Mouse (Mus musculus) thymus, adult 18-20 months (tissue): ENCODE results near the gene Rmnd5b.
A peak's percentile ranks its signal among the peaks of the same experiment; 100 is the strongest.
"Not testable (repeated sequence)": the region's sequence is repeated elsewhere in the genome, so short reads cannot be mapped to it uniquely, and the experiment has no call there.

ENCODE experiments used
- DNase-seq, 2 experiments: peaks; one replicate each; pipeline ENCODE4 v3.0.0; 2022; ENCODE audit warnings: mixed read lengths in 2 of 2

Rmnd5b gene

GRCm38 (mm10) chr11:51649111-51649888 is 13.6 kb upstream of the Rmnd5b start:
- no peak for DNase-seq

GRCm38 (mm10) chr11:51648566-51648965 is 12.9 kb upstream of the Rmnd5b start:
- no peak for DNase-seq

- DNase-seq: peak in 1 of 2 experiments; percentile 39
Observed at GRCm38 (mm10) chr11:51646751-51647667, 11.3 kb upstream of the Rmnd5b start.

- no peak for DNase-seq
Observed at GRCm38 (mm10) chr11:51646245-51646644, 10.5 kb upstream of the Rmnd5b start.

- no peak for DNase-seq
Observed at GRCm38 (mm10) chr11:51645293-51645692, 9.6 kb upstream of the Rmnd5b start.

GRCm38 (mm10) chr11:51644217-51644616 is 8.5 kb upstream of the Rmnd5b start:
- peak; percentile 80 to 88 for DNase-seq

GRCm38 (mm10) chr11:51643761-51644160 is 8.1 kb upstream of the Rmnd5b start:
- DNase-seq: peak; percentile 70 to 74

GRCm38 (mm10) chr11:51643202-51643601 is 7.5 kb upstream of the Rmnd5b start:
- DNase-seq: no peak

- DNase-seq: no peak
Observed at GRCm38 (mm10) chr11:51640748-51641147, 5.1 kb upstream of the Rmnd5b start.

- DNase-seq: no peak
Observed at GRCm38 (mm10) chr11:51638497-51638896, 2.8 kb upstream of the Rmnd5b start.

- peak; percentile 66 to 80 for DNase-seq
Observed at GRCm38 (mm10) chr11:51637971-51638414, 2.3 kb upstream of the Rmnd5b start.

- DNase-seq: peak; percentile 67 to 74
Observed at GRCm38 (mm10) chr11:51636323-51636684, 608 bp upstream of the Rmnd5b start.

GRCm38 (mm10) chr11:51635127-51635524 is 570 bp downstream of the Rmnd5b start:
- DNase-seq: no peak

GRCm38 (mm10) chr11:51633721-51634120 is 2.0 kb downstream of the Rmnd5b start:
- no peak for DNase-seq

GRCm38 (mm10) chr11:51633200-51633599 is 2.5 kb downstream of the Rmnd5b start:
- DNase-seq: not testable (repeated sequence)

- DNase-seq: no peak
Observed at GRCm38 (mm10) chr11:51632130-51632753, 3.5 kb downstream of the Rmnd5b start.

GRCm38 (mm10) chr11:51629651-51630314 is 5.9 kb downstream of the Rmnd5b start:
- DNase-seq: no peak

GRCm38 (mm10) chr11:51627907-51628306 is 7.8 kb downstream of the Rmnd5b start:
- no peak for DNase-seq

GRCm38 (mm10) chr11:51627425-51627824 is 8.3 kb downstream of the Rmnd5b start:
- DNase-seq: no peak

GRCm38 (mm10) chr11:51625187-51625820 is 10.4 kb downstream of the Rmnd5b start:
- DNase-seq: no peak

GRCm38 (mm10) chr11:51622971-51623491 is 12.7 kb downstream of the Rmnd5b start:
- no peak for DNase-seq

- no peak for DNase-seq
Observed at GRCm38 (mm10) chr11:51621776-51622175, 13.9 kb downstream of the Rmnd5b start.
